Mouse (Mus musculus): ENCODE results near the gene Lcmt1.
A peak's percentile ranks its signal among the peaks of the same experiment; 100 is the strongest.

Gene Lcmt1

DNA sequence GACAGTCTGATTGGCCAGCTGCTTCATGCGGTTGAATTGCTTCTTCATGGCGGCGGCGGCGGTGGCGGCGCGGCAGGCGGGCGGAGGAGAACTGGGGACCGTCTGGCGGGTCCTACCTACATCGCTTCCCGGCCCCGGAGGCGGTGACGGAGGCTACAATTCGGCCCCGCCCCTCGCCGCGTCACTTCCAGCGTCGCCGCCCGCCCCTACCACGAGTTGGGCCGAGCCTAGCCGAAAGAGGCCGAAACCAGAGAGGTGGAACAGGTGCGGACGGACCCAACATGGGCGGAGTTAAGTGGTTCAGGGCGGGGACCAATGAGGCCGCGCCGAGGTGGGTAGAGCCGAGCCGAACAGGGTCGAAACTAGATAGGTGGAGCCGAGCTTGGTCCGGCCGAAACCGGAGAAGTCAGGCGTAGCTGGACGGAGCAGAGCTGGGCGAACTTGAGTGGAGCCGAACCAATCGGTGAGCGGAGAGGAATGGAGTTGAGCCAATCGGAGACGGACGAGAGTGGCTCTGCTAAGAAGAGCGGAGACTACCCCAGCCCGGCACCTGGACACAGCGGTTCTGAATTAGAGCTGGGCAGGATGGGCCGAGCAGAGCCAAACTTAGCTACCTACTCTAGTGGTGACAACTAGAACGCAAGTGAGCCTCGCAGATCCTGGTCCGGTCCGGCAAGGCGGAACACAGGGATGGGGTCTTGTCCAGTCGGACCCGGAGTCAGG lies at the start of gene Lcmt1, which contains the start of gene Arhgap17:
Gene Lcmt1, plus strand, starts transcription at position 26 of the 723 bp plus-strand sequence.
Gene Arhgap17, minus strand, starts transcription at position 157 of the 723 bp plus-strand sequence.
- ATAC-seq (ENCODE audit: insufficient number of reproducible peaks, low FRiP score, low TSS enrichment) = peak; percentile 93

DNA sequence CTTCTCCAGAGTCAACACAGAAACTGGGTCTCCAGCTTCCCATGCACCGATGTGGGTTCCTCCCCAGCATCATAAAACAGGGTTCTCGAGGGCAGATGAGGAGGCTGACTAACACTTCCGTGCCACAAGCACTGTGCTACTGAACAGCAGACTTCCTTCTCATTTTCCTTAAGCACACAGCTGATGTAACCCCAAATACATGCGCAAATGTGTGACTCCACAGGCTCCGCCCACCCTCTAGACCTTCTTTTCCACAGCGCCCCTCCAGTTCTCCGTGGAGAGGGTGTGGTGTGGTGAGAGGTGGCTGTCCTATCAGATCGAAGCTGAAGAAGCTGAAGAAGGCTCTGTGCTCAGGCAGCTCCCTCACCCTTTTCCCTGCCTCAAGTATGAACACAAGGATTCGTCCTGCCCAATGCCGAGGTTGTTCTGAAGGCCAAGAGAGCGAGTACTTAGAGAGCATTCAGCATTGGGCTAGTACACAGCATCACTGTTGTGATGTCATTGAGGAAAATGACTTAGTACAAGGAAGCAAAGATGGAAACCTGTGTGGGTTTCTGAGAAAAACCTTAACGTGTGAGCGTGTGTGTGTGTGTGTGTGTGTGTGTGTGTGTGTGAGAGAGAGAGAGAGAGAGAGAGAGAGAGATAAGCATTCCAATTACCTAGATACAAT lies 47.0 kb upstream of the Lcmt1 start:
- ATAC-seq (ENCODE audit: insufficient number of reproducible peaks, low FRiP score, low TSS enrichment) = no peak

DNA sequence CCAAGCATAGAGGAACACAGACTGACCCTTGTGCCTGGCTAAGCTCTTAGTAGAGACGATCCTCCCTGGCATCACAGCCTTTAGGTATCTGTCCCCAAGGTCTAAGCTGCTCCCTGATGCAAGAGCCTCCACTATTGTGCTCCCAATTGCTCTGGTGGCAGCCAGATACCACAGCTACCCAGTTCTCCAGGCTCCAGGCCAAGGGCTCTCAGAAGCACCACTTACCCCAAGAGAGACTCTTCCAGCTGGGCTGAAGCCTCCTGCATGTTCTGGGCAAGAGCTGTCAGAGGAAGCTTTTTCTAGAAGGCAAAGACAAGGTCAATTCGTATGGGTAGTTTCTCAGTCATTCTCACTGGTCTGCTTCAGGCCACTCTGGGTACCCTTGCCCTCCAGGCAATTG lies 46.2 kb upstream of the Lcmt1 start:
- ATAC-seq (ENCODE audit: insufficient number of reproducible peaks, low FRiP score, low TSS enrichment) = no peak

DNA sequence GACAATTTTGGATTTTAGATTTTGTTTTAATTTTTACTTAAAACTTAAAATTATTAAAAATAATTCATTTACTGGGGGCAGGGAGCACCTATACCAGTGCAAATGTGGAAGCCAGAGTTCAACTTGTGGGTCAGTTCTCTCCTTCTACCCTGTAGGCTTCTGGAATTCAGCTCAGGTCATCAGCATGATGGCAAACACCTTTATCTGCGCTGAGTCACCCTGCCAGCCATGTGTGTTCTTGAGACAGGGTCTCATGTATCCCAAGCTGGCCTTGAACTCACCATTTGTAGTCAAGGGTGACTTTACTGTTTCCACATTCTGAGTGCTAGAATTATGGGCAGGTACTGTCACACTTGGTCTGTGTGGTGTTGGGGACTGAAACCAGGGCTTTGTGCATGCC lies 45.5 kb upstream of the Lcmt1 start:
- ATAC-seq (ENCODE audit: insufficient number of reproducible peaks, low FRiP score, low TSS enrichment) = no peak

DNA sequence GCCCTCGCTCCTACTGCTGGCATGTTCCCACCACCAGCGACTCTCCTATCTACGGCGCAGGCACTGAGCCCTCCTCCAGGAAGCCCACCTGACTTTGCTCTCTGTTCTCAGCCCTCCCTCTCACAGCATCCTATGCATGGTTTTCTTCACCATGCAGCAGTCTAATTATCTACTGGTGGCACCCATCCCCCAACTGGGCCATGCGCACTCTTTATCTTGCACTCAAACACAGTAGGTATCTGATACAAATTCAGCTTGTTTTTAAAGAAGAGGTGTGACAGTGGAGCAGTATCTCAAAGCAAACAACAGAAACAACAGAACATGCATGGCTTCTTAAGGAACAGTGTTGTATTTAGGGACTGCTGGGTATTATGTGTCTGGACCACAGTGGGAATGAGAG lies 43.5 kb upstream of the Lcmt1 start:
- ATAC-seq (ENCODE audit: insufficient number of reproducible peaks, low FRiP score, low TSS enrichment) = no peak

DNA sequence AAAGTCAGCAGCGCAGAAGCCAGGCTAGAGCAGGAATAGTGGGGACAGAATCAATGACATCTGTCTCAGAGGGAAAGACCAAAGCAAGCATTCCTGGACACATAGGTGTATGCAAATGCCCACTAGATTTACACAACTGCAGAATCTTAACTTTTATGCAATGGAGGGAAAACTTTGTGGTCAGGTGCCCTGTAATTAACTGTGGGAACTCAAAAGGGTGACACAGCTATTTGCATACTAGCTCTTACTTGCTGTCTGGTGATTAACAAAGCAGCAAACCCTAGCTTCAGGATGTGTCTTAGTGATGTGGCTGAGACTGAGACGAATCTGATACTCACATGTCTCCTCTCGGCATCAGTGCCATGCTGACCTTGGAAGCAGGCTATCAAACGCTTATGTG lies 42.7 kb upstream of the Lcmt1 start:
- no peak for ATAC-seq (ENCODE audit: insufficient number of reproducible peaks, low FRiP score, low TSS enrichment)

DNA sequence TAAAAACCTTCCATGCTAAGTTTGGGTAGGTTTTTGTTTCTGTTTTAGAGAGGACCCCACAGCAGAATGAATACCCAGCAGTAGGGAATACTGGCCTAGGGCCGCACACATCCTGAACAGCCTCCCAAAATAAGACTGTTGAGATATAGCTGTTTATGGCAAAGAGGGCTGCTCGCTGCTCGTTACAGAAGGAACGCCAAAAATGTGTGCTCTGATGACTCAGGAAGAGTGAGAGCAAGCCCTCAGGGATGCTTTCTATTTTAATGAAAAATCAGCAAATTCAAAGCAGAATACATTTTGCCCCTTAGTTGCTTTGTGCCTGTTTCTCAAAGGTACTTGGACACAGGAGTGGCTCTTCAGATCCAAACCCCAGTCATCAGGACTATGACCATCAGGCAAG lies 41.7 kb upstream of the Lcmt1 start:
- no peak for ATAC-seq (ENCODE audit: insufficient number of reproducible peaks, low FRiP score, low TSS enrichment)

DNA sequence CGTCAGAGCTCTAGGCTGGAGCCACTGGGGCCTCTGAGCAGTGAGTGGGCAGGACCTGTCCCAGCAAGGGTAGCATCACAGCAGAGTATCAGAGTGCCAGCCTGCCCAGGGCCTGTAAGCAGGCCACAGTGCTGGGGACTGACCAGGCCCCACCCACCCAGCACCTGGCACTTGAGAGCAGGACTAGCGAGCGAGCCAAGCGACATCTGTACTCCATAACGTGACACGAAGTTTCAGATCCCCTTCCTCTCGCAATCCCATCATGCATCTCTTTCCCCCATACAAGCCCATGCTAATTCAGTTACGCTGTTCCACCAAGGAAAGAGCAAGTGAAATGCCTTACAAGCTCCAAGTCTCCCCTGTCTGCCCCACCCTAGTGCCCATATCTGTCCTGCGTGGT lies 39.1 kb upstream of the Lcmt1 start:
- no peak for ATAC-seq (ENCODE audit: insufficient number of reproducible peaks, low FRiP score, low TSS enrichment)

DNA sequence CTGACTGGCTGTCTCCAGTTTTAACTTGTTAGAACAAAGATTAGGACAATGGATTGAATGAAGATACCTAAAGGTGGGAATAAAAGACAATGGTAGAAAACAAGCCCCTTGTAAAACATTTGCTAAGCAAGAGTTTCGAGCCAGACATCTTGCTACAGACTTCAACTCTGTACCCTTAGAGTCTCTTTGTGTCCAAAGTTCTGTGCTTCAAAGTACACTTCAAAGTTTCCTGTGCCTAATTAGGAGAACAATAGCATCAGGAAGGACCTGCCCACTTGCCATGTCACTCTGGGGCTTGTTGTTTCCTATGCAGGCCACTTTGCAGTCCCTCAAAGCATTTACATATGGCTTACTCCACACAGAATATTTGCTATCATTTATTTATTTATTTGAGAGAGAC lies 33.3 kb upstream of the Lcmt1 start:
- ATAC-seq (ENCODE audit: insufficient number of reproducible peaks, low FRiP score, low TSS enrichment) = no peak

DNA sequence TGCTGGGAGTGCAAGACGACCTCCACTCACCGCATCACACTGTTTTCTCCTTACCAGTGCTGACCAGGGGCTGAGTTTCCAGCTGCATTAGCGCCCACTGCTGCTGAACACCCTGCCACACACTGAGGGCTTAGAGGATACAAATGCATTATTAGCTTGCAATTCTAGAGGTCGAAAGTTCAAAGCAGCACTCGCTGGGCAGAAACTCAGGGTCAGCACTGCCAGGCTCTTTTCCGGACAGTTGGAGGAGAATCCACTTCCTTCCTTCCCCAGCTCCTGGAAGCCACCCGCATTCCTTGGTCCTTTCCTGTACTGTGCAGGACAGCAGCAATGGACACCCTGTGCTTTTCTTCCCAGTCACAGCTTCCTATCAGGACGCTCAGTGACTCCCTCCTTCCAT lies 31.2 kb upstream of the Lcmt1 start:
- ATAC-seq (ENCODE audit: insufficient number of reproducible peaks, low FRiP score, low TSS enrichment) = no peak

DNA sequence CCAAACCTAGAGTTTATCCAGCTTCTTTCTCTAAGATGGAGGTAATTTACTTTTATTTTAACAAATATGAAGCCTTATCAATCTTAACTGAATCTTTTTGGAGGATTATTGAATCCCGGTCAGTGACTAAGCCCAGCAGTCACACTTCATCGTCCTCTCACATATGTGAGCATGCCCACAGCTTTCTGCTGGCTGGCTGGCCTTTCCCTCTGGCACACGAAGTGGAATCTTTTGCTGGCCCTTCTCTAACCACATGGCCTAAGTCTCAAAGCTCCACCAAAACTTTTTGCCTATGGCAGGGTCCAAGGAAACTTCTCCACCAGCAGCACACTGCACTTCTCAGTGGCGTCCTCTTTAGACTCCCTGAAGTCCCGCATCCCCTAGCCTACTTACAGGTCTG lies 27.7 kb upstream of the Lcmt1 start:
- ATAC-seq (ENCODE audit: insufficient number of reproducible peaks, low FRiP score, low TSS enrichment) = no peak

DNA sequence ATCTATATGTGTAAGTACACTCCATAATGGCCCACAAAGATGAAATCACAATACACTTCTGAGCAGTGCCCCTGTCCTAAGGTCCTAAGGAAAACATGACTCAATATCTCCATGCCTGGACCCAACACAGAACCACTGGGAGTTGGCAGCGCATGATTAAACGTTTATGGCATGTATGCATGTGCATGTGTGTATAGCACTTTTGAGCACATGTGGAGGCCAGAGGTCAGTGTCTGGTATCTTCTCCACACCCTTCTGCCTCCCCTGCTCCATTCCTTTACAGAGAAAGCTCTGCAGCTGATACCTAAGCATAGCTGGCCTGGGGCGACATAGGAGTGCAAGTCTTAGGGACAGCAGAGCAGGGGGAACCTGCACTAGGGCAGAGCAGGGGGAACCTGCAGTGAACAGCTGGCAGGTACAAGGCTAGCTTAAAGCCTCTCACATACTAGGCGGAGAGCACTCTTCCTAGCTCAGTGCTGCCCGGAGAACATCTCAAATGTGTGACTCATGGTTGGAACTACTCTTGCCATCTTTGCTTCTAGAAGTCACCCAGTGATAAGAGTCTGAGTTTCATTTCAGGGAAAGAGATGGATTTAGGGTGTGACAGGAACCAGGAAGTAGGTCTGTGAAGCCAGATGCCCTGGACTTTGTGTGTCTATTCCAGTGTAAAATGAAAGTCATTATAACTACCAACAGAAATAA lies 25.4 kb upstream of the Lcmt1 start:
- ATAC-seq (ENCODE audit: insufficient number of reproducible peaks, low FRiP score, low TSS enrichment) = no peak

DNA sequence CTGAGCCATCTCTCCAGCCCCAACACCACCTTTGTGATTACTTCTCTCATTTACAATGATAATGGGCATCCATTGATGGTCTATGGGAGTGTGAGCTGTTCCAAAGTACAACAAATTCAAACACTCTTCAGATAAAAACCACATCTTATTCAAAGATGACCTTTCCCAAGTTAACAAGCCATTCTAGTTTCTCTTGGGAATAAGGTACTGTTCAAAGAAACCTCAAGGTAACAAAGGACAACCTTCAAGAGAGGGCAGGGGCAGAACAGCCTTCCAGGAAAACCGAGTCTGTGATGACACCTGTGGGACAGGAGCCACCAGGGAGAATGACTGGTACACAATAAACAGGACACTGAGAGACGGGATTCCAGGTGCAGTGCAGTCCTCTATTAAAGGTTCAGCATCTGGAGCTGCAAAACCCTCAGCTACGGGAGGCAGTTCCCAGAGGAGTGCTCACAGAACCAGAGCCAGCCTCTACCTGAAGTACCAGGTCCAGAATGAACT lies 24.5 kb upstream of the Lcmt1 start:
- ATAC-seq (ENCODE audit: insufficient number of reproducible peaks, low FRiP score, low TSS enrichment) = no peak

DNA sequence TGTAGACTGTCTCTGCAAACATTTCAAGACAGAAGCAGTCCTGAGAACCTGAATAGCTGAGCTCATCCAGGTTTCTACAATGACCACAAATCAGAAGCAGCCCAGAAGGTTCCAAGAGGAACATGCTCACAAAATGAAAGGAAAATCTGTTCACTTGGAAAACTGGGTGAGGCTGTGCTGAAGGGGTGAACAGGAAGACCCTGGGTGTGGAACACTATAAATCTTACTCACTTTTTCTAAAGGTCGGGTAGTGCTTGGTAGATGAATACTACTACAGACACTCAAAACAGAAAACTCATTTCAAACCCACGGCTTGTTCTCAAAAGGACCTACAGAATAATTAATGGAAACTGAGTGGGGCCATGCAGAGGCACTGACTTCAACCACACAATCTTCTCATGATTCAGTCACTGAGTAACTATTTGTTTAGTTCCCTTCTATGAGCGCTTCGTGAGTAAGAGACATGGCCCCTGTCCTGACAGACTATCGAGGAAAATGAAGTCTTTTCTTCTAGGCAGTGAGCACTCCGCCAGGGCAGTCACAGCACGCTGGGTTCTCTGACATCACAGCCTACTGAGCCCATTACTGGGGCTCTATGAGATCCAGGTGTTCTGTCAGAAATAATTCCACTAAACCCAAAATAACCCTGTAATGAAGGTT lies 22.8 kb upstream of the Lcmt1 start:
- no peak for ATAC-seq (ENCODE audit: insufficient number of reproducible peaks, low FRiP score, low TSS enrichment)

DNA sequence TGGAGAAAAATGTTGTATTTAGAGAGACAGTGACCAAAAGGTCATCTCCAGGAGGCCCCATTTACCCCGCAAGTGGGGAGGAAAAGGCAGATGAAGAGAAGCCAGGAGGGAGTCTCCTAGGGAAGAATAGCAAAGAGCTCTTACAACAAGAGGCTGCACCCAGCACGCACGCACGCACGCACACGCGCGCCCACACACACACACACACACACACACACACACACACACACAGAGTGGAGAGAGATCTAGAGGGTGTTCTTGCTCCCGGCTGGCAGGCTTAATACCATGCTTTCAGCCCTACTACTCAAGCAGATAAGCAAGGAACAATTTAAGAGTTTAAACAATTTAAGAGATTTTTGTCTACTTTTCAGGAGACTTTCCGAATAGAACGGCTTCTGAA lies 19.8 kb upstream of the Lcmt1 start:
- ATAC-seq (ENCODE audit: insufficient number of reproducible peaks, low FRiP score, low TSS enrichment) = no peak

DNA sequence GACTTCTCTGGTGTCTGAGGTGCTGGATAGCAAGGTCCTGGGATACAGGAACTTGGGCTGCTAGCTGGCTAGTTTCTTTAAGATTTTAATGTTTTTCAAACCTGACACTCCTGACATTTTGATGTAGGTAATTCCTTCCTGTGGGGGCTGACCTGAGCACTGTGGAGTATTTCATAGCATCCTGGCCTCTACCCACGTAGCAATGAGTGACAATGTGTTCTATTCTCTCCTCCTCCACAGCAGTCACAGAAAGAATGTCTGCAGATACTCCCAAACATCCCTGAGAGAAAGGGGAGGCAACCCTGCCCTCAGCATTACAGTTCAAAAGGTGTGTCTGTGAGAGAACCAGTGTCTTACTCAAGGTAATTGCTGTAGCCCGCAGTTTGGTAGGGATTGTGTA lies 19.3 kb upstream of the Lcmt1 start:
- no peak for ATAC-seq (ENCODE audit: insufficient number of reproducible peaks, low FRiP score, low TSS enrichment)

DNA sequence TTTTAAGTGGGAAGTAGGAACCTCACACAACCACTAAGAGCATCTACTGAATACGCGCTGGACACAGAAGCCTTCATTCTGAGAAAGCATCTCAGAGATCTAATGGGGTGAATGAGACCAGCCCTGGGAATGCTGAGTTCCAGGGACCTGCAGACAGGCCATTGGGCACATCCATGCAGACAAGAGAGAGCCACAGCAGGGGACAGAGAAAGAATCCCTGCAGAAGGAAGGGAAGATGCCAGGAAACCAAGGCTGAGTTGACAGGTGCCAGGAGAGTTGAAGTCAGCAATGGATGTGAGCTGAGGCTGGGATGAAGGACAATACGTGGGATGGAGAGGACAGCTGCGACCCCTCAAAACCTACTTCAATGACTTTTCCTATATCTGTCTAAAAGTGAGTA lies 16.5 kb upstream of the Lcmt1 start:
- no peak for ATAC-seq (ENCODE audit: insufficient number of reproducible peaks, low FRiP score, low TSS enrichment)

DNA sequence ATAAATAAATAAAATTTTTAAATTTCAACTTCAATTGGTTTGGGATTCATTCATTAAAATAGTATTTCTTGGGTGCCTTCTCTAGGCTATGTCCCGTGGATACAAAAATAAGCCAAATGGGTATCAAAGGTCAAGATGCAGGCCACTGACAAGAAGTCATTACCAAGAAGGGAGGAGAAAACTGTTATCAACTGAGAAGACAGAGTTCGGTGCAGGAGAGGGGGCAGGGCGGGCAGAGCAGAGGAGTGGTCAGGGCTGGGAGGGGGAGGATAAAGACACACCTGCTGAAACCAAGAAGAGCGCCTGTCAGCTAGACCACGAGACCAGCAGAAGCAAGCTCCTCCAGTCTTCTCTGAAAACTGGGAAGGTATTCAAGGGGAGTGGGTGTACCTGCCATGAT lies 15.7 kb upstream of the Lcmt1 start:
- ATAC-seq (ENCODE audit: insufficient number of reproducible peaks, low FRiP score, low TSS enrichment) = no peak

DNA sequence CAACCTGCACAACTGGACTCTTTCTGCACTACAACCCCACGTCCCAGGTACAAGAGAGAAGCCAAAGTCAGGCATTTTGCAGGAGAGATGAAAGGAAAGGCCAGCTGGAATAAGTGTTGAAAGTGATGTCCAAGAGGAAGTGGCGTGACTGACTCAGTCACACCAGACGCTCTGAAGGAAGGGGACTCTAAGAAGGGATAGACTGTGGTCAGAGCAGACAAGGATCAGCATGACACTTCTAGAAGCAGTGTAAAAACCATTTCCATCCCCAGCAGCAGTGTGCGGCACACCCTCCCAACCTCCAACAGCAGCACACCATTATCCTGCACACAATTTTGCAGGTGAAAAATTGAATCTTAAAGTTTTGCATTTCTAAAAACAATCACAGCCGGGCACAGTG lies 15.2 kb upstream of the Lcmt1 start:
- no peak for ATAC-seq (ENCODE audit: insufficient number of reproducible peaks, low FRiP score, low TSS enrichment)

DNA sequence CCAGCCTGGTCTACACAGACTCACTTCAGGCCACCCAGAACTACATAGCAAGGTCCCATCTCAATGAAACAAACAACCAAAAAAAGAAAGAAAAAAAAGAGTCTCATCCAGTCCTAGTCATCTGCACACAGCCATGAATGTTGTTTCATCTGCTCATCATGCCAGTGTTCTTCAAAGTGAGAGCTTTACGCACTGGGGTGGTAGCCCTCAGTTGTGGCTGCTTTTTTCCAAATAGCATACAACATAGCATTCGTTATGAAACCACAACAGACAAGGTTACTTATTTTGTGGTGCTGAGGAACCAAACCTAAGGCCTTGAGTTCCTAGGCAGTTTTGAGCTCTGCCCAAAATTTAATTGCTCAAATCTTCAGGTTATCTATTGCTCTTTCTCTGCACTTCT lies 14.7 kb upstream of the Lcmt1 start:
- ATAC-seq (ENCODE audit: insufficient number of reproducible peaks, low FRiP score, low TSS enrichment) = no peak

DNA sequence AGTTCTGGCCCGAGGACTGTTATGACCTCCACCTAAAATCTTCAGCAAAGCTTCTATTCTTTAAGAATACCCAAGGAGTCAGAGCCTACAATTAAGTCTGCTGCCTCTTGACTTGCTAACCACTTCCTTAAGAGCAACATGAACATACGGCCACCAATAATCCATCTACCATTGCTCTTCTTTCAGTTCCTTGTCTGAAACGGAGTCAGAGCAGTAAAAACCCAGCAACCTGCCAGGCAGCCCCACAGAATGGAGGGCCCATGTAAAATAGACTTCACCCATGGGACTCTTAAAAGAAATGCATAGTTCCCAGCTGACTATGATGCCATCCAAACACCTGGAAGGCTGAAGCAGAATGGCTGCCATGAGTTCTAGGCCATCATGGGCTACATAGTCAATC lies 13.4 kb upstream of the Lcmt1 start:
- no peak for ATAC-seq (ENCODE audit: insufficient number of reproducible peaks, low FRiP score, low TSS enrichment)
